Mouse (Mus musculus) cortical plate, adult 2 months (tissue): ENCODE measurements at regions not wholly inside any gene's neighbourhood (a gene's known extent, or its start where the extent isn't known, plus 50 kb on each side); places are given as distances from the start of the nearest gene placed in this dataset.

Source experiments
- CTCF ChIP-seq: fragments of 200-500 bp; IDR thresholded peaks from 2 replicates; pipeline ENCODE4 v1.5.1; 2011; ENCODE audit warnings: mild to moderate bottlenecking, control low read depth, low read length; ENCODE audit not compliant: insufficient read depth; ENCODE audit errors: extremely low read depth
- POLR2A ChIP-seq: fragments of 200-500 bp; IDR thresholded peaks from 2 replicates; pipeline ENCODE4 v1.6.1; 2011; ENCODE audit warnings: mild to moderate bottlenecking, low read length, control low read depth; ENCODE audit not compliant: insufficient read depth; ENCODE audit errors: extremely low read depth

GRCm38 (mm10) chr10:68359135-68359534 lies 80.6 kb upstream of the Arid5b start:
- TF ChIP-seq CTCF = 0 out of 2 replicates have a peak, but pooled peaks have one; percentile 1
- TF ChIP-seq POLR2A = no peak
